12 mouse cellular contexts compared by ENCODE assay signal in the genomic region with DNA sequence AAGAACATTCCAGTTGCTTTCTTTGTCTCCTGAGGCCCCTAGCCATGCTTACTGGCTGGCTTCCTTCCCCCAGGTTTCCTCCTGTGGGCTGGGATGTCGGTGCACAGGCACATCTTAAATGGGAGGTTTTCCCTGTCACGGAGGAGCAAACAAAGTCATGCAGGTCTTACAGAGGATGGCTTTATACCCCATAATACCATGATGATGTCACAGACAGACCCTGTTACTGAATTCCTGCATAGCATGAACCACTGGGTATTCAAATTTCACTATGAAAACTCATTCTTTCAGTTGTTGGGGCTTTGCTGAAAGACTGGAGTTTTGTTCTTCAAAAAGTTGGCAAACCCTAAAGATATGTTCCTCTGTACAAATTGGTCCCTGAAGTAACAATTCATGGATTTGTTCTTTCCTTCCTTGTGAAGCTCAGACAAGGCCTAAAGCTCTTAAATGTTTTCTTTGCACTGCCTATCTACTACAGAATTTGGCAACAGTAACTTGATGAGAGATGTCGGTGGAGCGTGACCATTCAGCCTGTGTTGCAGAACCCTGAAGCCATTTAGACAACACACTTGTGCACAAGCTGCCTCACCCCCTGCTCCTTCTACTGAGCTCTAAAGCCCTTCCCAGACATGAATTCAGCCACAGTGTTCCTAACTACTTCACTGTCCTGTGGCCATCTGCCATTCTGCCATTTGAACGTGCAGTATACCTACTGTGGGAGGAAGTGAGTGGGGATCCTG. TPM values are rescaled to one million over a fixed set of nuclear protein-coding genes. Genes with fewer than 3 reads are reported as not detected.
A peak's percentile ranks its signal among the peaks of the same experiment; 100 is the strongest.
DNase-seq lines count a peak whose midpoint lies in the region; ATAC-seq and TF ChIP-seq lines count a peak whose summit lies in the region.
"Had no signal": no experiment of that assay in that cellular context is flagged by ENCODE, and none has a peak within 500 bp of the region (broad histone marks: within the 10 kb centered on the region; RNA-seq: fewer than 3 reads in every experiment).

No protein-coding gene starts in this region.

- no peak for ATAC-seq in forebrain, embryonic 14.5 days
- ATAC-seq in lung, embryonic 16.5 days (ENCODE audit: low read depth), result no peak
- peak; percentile 23; the same call in 1 of the 2 replicates for ATAC-seq in limb, embryonic 14.5 days (ENCODE audit: low FRiP score, low read depth)
- ATAC-seq: forebrain, embryonic 16.5 days had no signal

- H3K27ac ChIP-seq in forebrain, embryonic 10.5 days, result 0 out of 2 replicates have a peak overlapping the region, but pooled peaks have one; percentile 30
- H3K27ac ChIP-seq in forebrain, embryonic 14.5 days (ENCODE audit: low read depth, low read length), result no peak overlapping the region
- peak overlapping the region; percentile 10; the same call in 1 of the 2 replicates for H3K27ac ChIP-seq in lung, embryonic 16.5 days (ENCODE audit: low read length)
- H3K27ac ChIP-seq in limb, embryonic 14.5 days (replicated peaks; ENCODE audit: low read depth, low read length), result no peak overlapping the region

- no peak overlapping the region for H3K4me2 ChIP-seq in forebrain, embryonic 14.5 days (ENCODE audit: low read length)
- no peak overlapping the region for H3K4me2 ChIP-seq in lung, embryonic 16.5 days (ENCODE audit: low read depth, low read length)
- H3K4me2 ChIP-seq in limb, embryonic 14.5 days (replicated peaks; ENCODE audit: low read depth, low read length, severe bottlenecking), result no peak overlapping the region

- H3K27me3 ChIP-seq in forebrain, embryonic 10.5 days (ENCODE audit: poor library complexity, severe bottlenecking), result no peaks in the 10 kb centered on the region
- no peaks in the 10 kb centered on the region for H3K27me3 ChIP-seq in forebrain, embryonic 14.5 days (replicated peaks; ENCODE audit: control insufficient read depth, insufficient read depth, low read length)
- H3K27me3 ChIP-seq in lung, embryonic 16.5 days (ENCODE audit: control insufficient read depth, insufficient read depth, low read depth, low read length), result no peaks in the 10 kb centered on the region
- no peaks in the 10 kb centered on the region for H3K27me3 ChIP-seq in limb, embryonic 14.5 days (ENCODE audit: control insufficient read depth, insufficient read depth, low read length)

- no peak overlapping the region for H3K9ac ChIP-seq in forebrain, embryonic 14.5 days (ENCODE audit: low read length)
- H3K9ac ChIP-seq in lung, embryonic 16.5 days (ENCODE audit: low read length), result no peak overlapping the region
- no peak overlapping the region for H3K9ac ChIP-seq in limb, embryonic 14.5 days (ENCODE audit: low read depth, low read length, severe bottlenecking)

- 79% methylated on average over 5 of the region's 5 CpGs for WGBS in forebrain, embryonic 10.5 days
- 62% methylated on average over 5 of the region's 5 CpGs for WGBS in forebrain, embryonic 14.5 days
- WGBS in lung, embryonic 16.5 days, result 60% methylated on average over 5 of the region's 5 CpGs
- 58% methylated on average over 5 of the region's 5 CpGs for WGBS in limb, embryonic 14.5 days

- no peak overlapping the region for H3K4me3 ChIP-seq in forebrain, embryonic 10.5 days
- H3K4me3 ChIP-seq in forebrain, embryonic 14.5 days (ENCODE audit: low read depth, low read length), result no peak overlapping the region
- no peak overlapping the region for H3K4me3 ChIP-seq in lung, embryonic 16.5 days (ENCODE audit: low read length)
- H3K4me3 ChIP-seq in limb, embryonic 14.5 days (replicated peaks; ENCODE audit: low read length), result no peak overlapping the region

- no peak for DNase-seq in forebrain, embryonic 10.5 days (ENCODE audit: extremely low spot score, low spot score)
- no peak for DNase-seq in forebrain, embryonic 14.5 days (ENCODE audit: low spot score)
- DNase-seq in lung, postnatal 10 days, result no peak
- peak; percentile 30 for DNase-seq in kidney, adult 18-20 months
- peak; percentile 26 for DNase-seq in limb, embryonic 14.5 days (ENCODE audit: low spot score)
- DNase-seq in frontal cortex, postnatal 14 days (ENCODE audit: low spot score in 2 of 2), result no peak
- no peak for DNase-seq in ovary, postnatal 14 days (ENCODE audit: low spot score)
- DNase-seq: B cell, adult 2 months; lung, postnatal 14 days; thymus, postnatal 25 days had no signal

- H3K9me3 ChIP-seq in forebrain, embryonic 10.5 days, result no peaks in the 10 kb centered on the region
- no peaks in the 10 kb centered on the region for H3K9me3 ChIP-seq in forebrain, embryonic 14.5 days (replicated peaks; ENCODE audit: control insufficient read depth, low read length)
- H3K9me3 ChIP-seq in lung, embryonic 16.5 days (ENCODE audit: control insufficient read depth, low read length), result no peaks in the 10 kb centered on the region
- no peaks in the 10 kb centered on the region for H3K9me3 ChIP-seq in limb, embryonic 14.5 days (ENCODE audit: control insufficient read depth, low read length)

- peaks cover 44% of the 10 kb centered on the region for H3K4me1 ChIP-seq in forebrain, embryonic 10.5 days
- H3K4me1 ChIP-seq in forebrain, embryonic 14.5 days (ENCODE audit: control insufficient read depth, insufficient read depth, low read length), result no peaks in the 10 kb centered on the region
- H3K4me1 ChIP-seq in lung, embryonic 16.5 days (replicated peaks; ENCODE audit: control insufficient read depth, insufficient read depth, low read length), result no peaks in the 10 kb centered on the region
- peaks cover 9% of the 10 kb centered on the region for H3K4me1 ChIP-seq in limb, embryonic 14.5 days (ENCODE audit: control insufficient read depth, insufficient read depth, low read length)

- no peak for TF ChIP-seq POLR2A in limb, embryonic 14.5 days (IDR thresholded peaks at IDR 0.05; ENCODE audit: borderline replicate concordance, extremely low read depth, insufficient read depth, insufficient read length)

- 0 out of 2 replicates have a peak, but pooled peaks cover 7% of the 10 kb centered on the region for H3K36me3 ChIP-seq in forebrain, embryonic 10.5 days (replicated peaks)
- H3K36me3 ChIP-seq in forebrain, embryonic 14.5 days (ENCODE audit: control insufficient read depth, insufficient read depth, low read length), result no peaks in the 10 kb centered on the region
- H3K36me3 ChIP-seq in lung, embryonic 16.5 days (ENCODE audit: control insufficient read depth, insufficient read depth, low read length), result no peaks in the 10 kb centered on the region
- no peaks in the 10 kb centered on the region for H3K36me3 ChIP-seq in limb, embryonic 14.5 days (ENCODE audit: control insufficient read depth, insufficient read depth, low read length)

RNA-seq across cellular contexts. Expression of gene 1110051M20Rik, which starts 57.8 kb away (rescaled TPM):
- polyA plus RNA-seq in forebrain, embryonic 10.5 days (2016; fragmentation: Nextera tagmentation; extraction: Ambion mirVana), result 95.7 and 100 TPM in 2 replicates
- polyA plus RNA-seq in forebrain, embryonic 14.5 days (2014; fragmentation: Nextera tagmentation; extraction: Ambion mirVana), result 168 and 170 TPM in 2 replicates
- 69.4 and 72.2 TPM in 2 replicates for polyA plus RNA-seq in lung, embryonic 16.5 days (2015; fragmentation: Nextera tagmentation; extraction: Ambion mirVana)
- polyA plus RNA-seq in limb, embryonic 14.5 days (2012; rRNA removed), result 34.9 and 45.0 TPM in 2 replicates
- polyA plus RNA-seq in limb, embryonic 14.5 days (2014; fragmentation: Nextera tagmentation; extraction: Ambion mirVana), result 50.6 and 67.9 TPM in 2 replicates

Comparison
In these comparisons a context has a peak if more than half of its experiments do, and no peak if none do; other contexts are left out.
1. H3K27ac ChIP-seq: peak in forebrain, embryonic 10.5 days (single experiment) and lung, embryonic 16.5 days (single experiment); none in forebrain, embryonic 14.5 days (single experiment) and limb, embryonic 14.5 days (single experiment).
2. DNase-seq: peak in kidney, adult 18-20 months (single experiment) and limb, embryonic 14.5 days (single experiment); none in forebrain, embryonic 10.5 days (single experiment), forebrain, embryonic 14.5 days (single experiment), lung, postnatal 10 days (single experiment), frontal cortex, postnatal 14 days (0 of 2) and ovary, postnatal 14 days (single experiment).